Mouse (Mus musculus): Measurements from ENCODE around the gene Wwox. TPM values are rescaled to one million over a fixed set of nuclear protein-coding genes. Genes with fewer than 3 reads are reported as not detected.

Wwox gene
- polyA plus RNA-seq, 1 experiment from 2014 or later: 11.6 TPM

GRCm38 (mm10) chr8:115126081-115126480 lies 686.6 kb downstream of the Wwox start:
- TF ChIP-seq CTCF (IDR thresholded peaks at IDR 0.05) (no peak), EP300 (IDR thresholded peaks at IDR 0.05) (no peak)
- DNase-seq (ENCODE audit: low spot score) (no peak), ATAC-seq (no peak)
- Histone ChIP-seq H3K36me3 (ENCODE audit: insufficient read depth, low read length) (no peaks in the 10 kb centered on the region), H3K4me3 (ENCODE audit: low read depth, low read length) (no peak overlapping the region), H3K9me3 (ENCODE audit: low read length) (no peaks in the 10 kb centered on the region), H3K4me2 (replicated peaks; ENCODE audit: low read depth, low read length) (no peak overlapping the region), H3K4me1 (ENCODE audit: insufficient read depth, low read depth, low read length) (no peaks in the 10 kb centered on the region), H3K27ac (ENCODE audit: low read length) (no peak overlapping the region), H3K27me3 (replicated peaks; ENCODE audit: insufficient read depth, low read length) (no peaks in the 10 kb centered on the region), H3K9ac (replicated peaks; ENCODE audit: low read depth) (no peak overlapping the region)
- WGBS: 61% methylated on average over 7 of the region's 7 CpGs

GRCm38 (mm10) chr8:115126674-115127073 lies 687.2 kb downstream of the Wwox start:
- Histone ChIP-seq H3K36me3 (ENCODE audit: insufficient read depth, low read length) (no peaks in the 10 kb centered on the region), H3K4me3 (ENCODE audit: low read depth, low read length) (no peak overlapping the region), H3K4me2 (replicated peaks; ENCODE audit: low read depth, low read length) (no peak overlapping the region), H3K9me3 (ENCODE audit: low read length) (no peaks in the 10 kb centered on the region), H3K4me1 (ENCODE audit: insufficient read depth, low read depth, low read length) (no peaks in the 10 kb centered on the region), H3K9ac (replicated peaks; ENCODE audit: low read depth) (no peak overlapping the region), H3K27ac (ENCODE audit: low read length) (no peak overlapping the region), H3K27me3 (replicated peaks; ENCODE audit: insufficient read depth, low read length) (no peaks in the 10 kb centered on the region)
- 83% methylated on average over 5 of the region's 5 CpGs for WGBS
- TF ChIP-seq CTCF (IDR thresholded peaks at IDR 0.05): no peak
- no peak for TF ChIP-seq EP300 (IDR thresholded peaks at IDR 0.05)
- DNase-seq (ENCODE audit: low spot score) (no peak), ATAC-seq (no peak)

GRCm38 (mm10) chr8:115129307-115129706 lies 689.9 kb downstream of the Wwox start:
- Histone ChIP-seq H3K9ac (replicated peaks; ENCODE audit: low read depth) (no peak overlapping the region), H3K4me3 (ENCODE audit: low read depth, low read length) (no peak overlapping the region), H3K27ac (ENCODE audit: low read length) (no peak overlapping the region), H3K9me3 (ENCODE audit: low read length) (no peaks in the 10 kb centered on the region), H3K27me3 (replicated peaks; ENCODE audit: insufficient read depth, low read length) (no peaks in the 10 kb centered on the region), H3K36me3 (ENCODE audit: insufficient read depth, low read length) (no peaks in the 10 kb centered on the region), H3K4me1 (ENCODE audit: insufficient read depth, low read depth, low read length) (no peaks in the 10 kb centered on the region), H3K4me2 (replicated peaks; ENCODE audit: low read depth, low read length) (no peak overlapping the region)
- ATAC-seq: no peak
- 93% methylated on average over 4 of the region's 4 CpGs for WGBS
- no peak for TF ChIP-seq EP300 (IDR thresholded peaks at IDR 0.05)
- peak; percentile 31; the same call in 1 of the 2 replicates for TF ChIP-seq CTCF (IDR thresholded peaks at IDR 0.05)
- no peak for DNase-seq (ENCODE audit: low spot score)

GRCm38 (mm10) chr8:115133119-115133518 lies 693.7 kb downstream of the Wwox start:
- H3K4me3 ChIP-seq (ENCODE audit: low read depth, low read length): no peak overlapping the region
- no peaks in the 10 kb centered on the region for H3K9me3 ChIP-seq (ENCODE audit: low read length)
- no peaks in the 10 kb centered on the region for H3K36me3 ChIP-seq (ENCODE audit: insufficient read depth, low read length)
- H3K27me3 ChIP-seq (replicated peaks; ENCODE audit: insufficient read depth, low read length): no peaks in the 10 kb centered on the region
- ATAC-seq: no peak
- H3K4me2 ChIP-seq (replicated peaks; ENCODE audit: low read depth, low read length): no peak overlapping the region
- 74% methylated on average over 17 of the region's 17 CpGs for WGBS
- H3K4me1 ChIP-seq (ENCODE audit: insufficient read depth, low read depth, low read length): no peaks in the 10 kb centered on the region
- H3K27ac ChIP-seq (ENCODE audit: low read length): no peak overlapping the region
- DNase-seq (ENCODE audit: low spot score): no peak
- TF ChIP-seq EP300 (IDR thresholded peaks at IDR 0.05): no peak
- TF ChIP-seq CTCF (IDR thresholded peaks at IDR 0.05): no peak
- no peak overlapping the region for H3K9ac ChIP-seq (replicated peaks; ENCODE audit: low read depth)

GRCm38 (mm10) chr8:115133711-115134218 lies 694.3 kb downstream of the Wwox start:
- no peak overlapping the region for H3K27ac ChIP-seq (ENCODE audit: low read length)
- TF ChIP-seq CTCF (IDR thresholded peaks at IDR 0.05) (no peak), EP300 (IDR thresholded peaks at IDR 0.05) (no peak)
- no peaks in the 10 kb centered on the region for H3K27me3 ChIP-seq (replicated peaks; ENCODE audit: insufficient read depth, low read length)
- no peak overlapping the region for H3K9ac ChIP-seq (replicated peaks; ENCODE audit: low read depth)
- no peak overlapping the region for H3K4me2 ChIP-seq (replicated peaks; ENCODE audit: low read depth, low read length)
- H3K9me3 ChIP-seq (ENCODE audit: low read length): no peaks in the 10 kb centered on the region
- no peak for ATAC-seq
- 64% methylated on average over 7 of the region's 7 CpGs for WGBS
- no peak for DNase-seq (ENCODE audit: low spot score)
- H3K36me3 ChIP-seq (ENCODE audit: insufficient read depth, low read length): no peaks in the 10 kb centered on the region
- no peaks in the 10 kb centered on the region for H3K4me1 ChIP-seq (ENCODE audit: insufficient read depth, low read depth, low read length)
- no peak overlapping the region for H3K4me3 ChIP-seq (ENCODE audit: low read depth, low read length)

- Histone ChIP-seq H3K4me1 (ENCODE audit: insufficient read depth, low read depth, low read length) (no peaks in the 10 kb centered on the region), H3K9ac (replicated peaks; ENCODE audit: low read depth) (no peak overlapping the region), H3K36me3 (ENCODE audit: insufficient read depth, low read length) (no peaks in the 10 kb centered on the region), H3K4me3 (ENCODE audit: low read depth, low read length) (no peak overlapping the region), H3K4me2 (replicated peaks; ENCODE audit: low read depth, low read length) (no peak overlapping the region), H3K9me3 (ENCODE audit: low read length) (no peaks in the 10 kb centered on the region), H3K27ac (ENCODE audit: low read length) (no peak overlapping the region), H3K27me3 (replicated peaks; ENCODE audit: insufficient read depth, low read length) (no peaks in the 10 kb centered on the region)
- no peak for DNase-seq (ENCODE audit: low spot score)
- WGBS: 90% methylated on average over 10 of the region's 10 CpGs
- no peak for ATAC-seq
- TF ChIP-seq CTCF (IDR thresholded peaks at IDR 0.05): no peak
- no peak for TF ChIP-seq EP300 (IDR thresholded peaks at IDR 0.05)
These were observed 697.4 kb downstream of the Wwox start for GRCm38 (mm10) chr8:115136888-115137287.

- DNase-seq (ENCODE audit: low spot score) (no peak), ATAC-seq (no peak)
- no peak overlapping the region for H3K9ac ChIP-seq (replicated peaks; ENCODE audit: low read depth)
- no peak for TF ChIP-seq CTCF (IDR thresholded peaks at IDR 0.05)
- TF ChIP-seq EP300 (IDR thresholded peaks at IDR 0.05): no peak
- no peaks in the 10 kb centered on the region for H3K9me3 ChIP-seq (ENCODE audit: low read length)
- 66% methylated on average over 8 of the region's 8 CpGs for WGBS
- no peaks in the 10 kb centered on the region for H3K4me1 ChIP-seq (ENCODE audit: insufficient read depth, low read depth, low read length)
- no peak overlapping the region for H3K27ac ChIP-seq (ENCODE audit: low read length)
- H3K4me3 ChIP-seq (ENCODE audit: low read depth, low read length): no peak overlapping the region
- H3K4me2 ChIP-seq (replicated peaks; ENCODE audit: low read depth, low read length): no peak overlapping the region
- H3K27me3 ChIP-seq (replicated peaks; ENCODE audit: insufficient read depth, low read length): no peaks in the 10 kb centered on the region
- H3K36me3 ChIP-seq (ENCODE audit: insufficient read depth, low read length): no peaks in the 10 kb centered on the region
These were observed 702.2 kb downstream of the Wwox start for GRCm38 (mm10) chr8:115141614-115142013.

All from lung, postnatal 0 days (tissue).